Mouse (Mus musculus) lung, adult 2 months (tissue): ENCODE measurements at regions not wholly inside any gene's neighbourhood (a gene's known extent, or its start where the extent isn't known, plus 50 kb on each side); places are given as distances from the start of the nearest gene placed in this dataset.

Experiments
- CTCF ChIP-seq: fragments of 200-500 bp; IDR thresholded peaks from 2 replicates; pipeline ENCODE4 v1.5.1; 2011; ENCODE audit warnings: mild to moderate bottlenecking, low read length, control low read depth; ENCODE audit not compliant: insufficient read depth
- POLR2A ChIP-seq: fragments of 200-500 bp; IDR thresholded peaks from 2 replicates; pipeline ENCODE4 v1.6.1; 2011; ENCODE audit warnings: low read depth, mild to moderate bottlenecking, control low read depth, low read length, borderline replicate concordance; ENCODE audit errors: extremely low read depth

GRCm38 (mm10) chr14:104789346-104789745 lies 266.9 kb upstream of the Rnf219 start:
- TF ChIP-seq CTCF (no peak), POLR2A (no peak)
